Mouse (Mus musculus) heart, postnatal 0 days (tissue): Measurements from ENCODE around the gene N4bp2l1. TPM values are rescaled to one million over a fixed set of nuclear protein-coding genes. Genes with fewer than 3 reads are reported as not detected.

Experiments
- ATAC-seq: fragments of 200-750 bp; cut with Nextera tagmentation; 2 replicates; pipeline ENCODE4 v1.8.0; 2017; ENCODE audit warnings: low read depth, moderate number of reproducible peaks, moderate library complexity; ENCODE audit not compliant: insufficient read depth
- DNase-seq: peaks from one replicate; pipeline ENCODE4 v3.0.0-alpha.2; 2016; ENCODE audit warnings: low spot score
- H3K27ac ChIP-seq: fragments of 300-500 bp; sonication (generic); 2 replicates; pipeline ENCODE4 v1.5.1; 2014; ENCODE audit warnings: low read depth, mild to moderate bottlenecking
- H3K27me3 ChIP-seq: fragments of 300-500 bp; sonication (generic); 2 replicates; pipeline ENCODE4 v1.6.1; 2014; ENCODE audit warnings: low read length, mixed read lengths; ENCODE audit not compliant: control insufficient read depth, insufficient read depth
- H3K36me3 ChIP-seq: fragments of 300-500 bp; sonication (generic); replicated peaks from 2 replicates; pipeline ENCODE4 v1.6.1; 2014; ENCODE audit warnings: low read length, mixed read lengths; ENCODE audit not compliant: control insufficient read depth, insufficient read depth
- H3K4me1 ChIP-seq: fragments of 300-500 bp; sonication (generic); 2 replicates; pipeline ENCODE4 v1.6.1; 2014; ENCODE audit warnings: antibody characterized with exemption; ENCODE audit not compliant: control insufficient read depth, insufficient read depth
- H3K4me2 ChIP-seq: fragments of 300-500 bp; sonication (generic); 2 replicates; pipeline ENCODE4 v1.6.1; 2014; ENCODE audit warnings: low read depth, mild to moderate bottlenecking, low read length, moderate library complexity
- H3K4me3 ChIP-seq: fragments of 300-500 bp; sonication (generic); 2 replicates; pipeline ENCODE4 v1.5.1; 2014; ENCODE audit warnings: low read depth, low read length
- H3K9ac ChIP-seq: fragments of 300-500 bp; sonication (generic); replicated peaks from 2 replicates; pipeline ENCODE4 v1.6.1; 2014; ENCODE audit warnings: low read depth, low read length, mixed read lengths
- H3K9me3 ChIP-seq: fragments of 300-500 bp; sonication (generic); replicated peaks from 2 replicates; pipeline ENCODE4 v1.6.1; 2016; ENCODE audit warnings: low read length; ENCODE audit not compliant: control insufficient read depth
- CTCF ChIP-seq: IDR thresholded peaks from 2 replicates; pipeline ENCODE4 v1.5.1; 2016; ENCODE audit warnings: antibody characterized with exemption, control low read depth, low read depth
- EP300 ChIP-seq: IDR thresholded peaks from 2 replicates; pipeline ENCODE4 v1.6.1; 2016; ENCODE audit warnings: antibody characterized with exemption, low read depth
- WGBS: fragments of 180-500 bp; shearing (Covaris S2); extraction: QIAGEN DNeasy Blood & Tissue Kit; methylation state at CpG from one replicate; pipeline ENCODE4 v1.1.7; 2014; 5-methylcytosine and 5-hydroxymethylcytosine counted together
- polyA plus RNA-seq: library from polyadenylated mRNA; unstranded; fragments of >200 nt; fragmentation: Nextera tagmentation; extraction: Ambion mirVana; gene quantifications from 2 replicates; pipeline ENCODE4 v1.2.1, GENCODE M21; 2015
- total RNA-seq: library from RNA; depleted of rRNA; stranded (reverse); fragments of >200 nt; gene quantifications from 2 replicates; pipeline ENCODE4 v1.2.3, GENCODE M21; 2014; ENCODE audit warnings: low replicate concordance

Gene N4bp2l1
- total and polyA plus RNA-seq, 2 experiments from 2014 or later = 0.15 to 3.3 TPM

GRCm38 (mm10) chr5:150560851-150561250 is 36.1 kb downstream of the N4bp2l1 start:
- no peak overlapping the region for H3K27ac ChIP-seq
- no peak overlapping the region for H3K4me3 ChIP-seq
- H3K9ac ChIP-seq = no peak overlapping the region
- H3K27me3 ChIP-seq = no peaks in the 10 kb centered on the region
- DNase-seq = no peak
- peaks cover 50% of the 10 kb centered on the region for H3K36me3 ChIP-seq
- H3K9me3 ChIP-seq = no peaks in the 10 kb centered on the region
- H3K4me2 ChIP-seq = no peak overlapping the region
- no peaks in the 10 kb centered on the region for H3K4me1 ChIP-seq
- TF ChIP-seq EP300 = no peak
- TF ChIP-seq CTCF = no peak
- WGBS = 94% methylated on average over 5 of the region's 5 CpGs
- no peak for ATAC-seq

GRCm38 (mm10) chr5:150559519-150560103 is 37.4 kb downstream of the N4bp2l1 start:
- no peak overlapping the region for H3K4me3 ChIP-seq
- H3K9me3 ChIP-seq = no peaks in the 10 kb centered on the region
- peak overlapping the region; percentile 83 for H3K27ac ChIP-seq
- H3K4me1 ChIP-seq = no peaks in the 10 kb centered on the region
- no peak overlapping the region for H3K9ac ChIP-seq
- no peaks in the 10 kb centered on the region for H3K27me3 ChIP-seq
- peak; percentile 87 for ATAC-seq
- peaks cover 42% of the 10 kb centered on the region for H3K36me3 ChIP-seq
- TF ChIP-seq EP300 = no peak
- TF ChIP-seq CTCF = no peak
- H3K4me2 ChIP-seq = no peak overlapping the region
- DNase-seq = peak; percentile 78
- WGBS = 40% methylated on average over 6 of the region's 6 CpGs

- DNase-seq (no peak), ATAC-seq (no peak)
- no peaks in the 10 kb centered on the region for H3K9me3 ChIP-seq
- peaks cover 50% of the 10 kb centered on the region for H3K36me3 ChIP-seq
- no peak overlapping the region for H3K9ac ChIP-seq
- WGBS = 71% methylated on average over 3 of the region's 3 CpGs
- H3K4me1 ChIP-seq = no peaks in the 10 kb centered on the region
- H3K27me3 ChIP-seq = no peaks in the 10 kb centered on the region
- H3K27ac ChIP-seq = no peak overlapping the region
- H3K4me3 ChIP-seq = no peak overlapping the region
- H3K4me2 ChIP-seq = no peak overlapping the region
- TF ChIP-seq EP300 = no peak
- TF ChIP-seq CTCF = peak; percentile 10; the same call in 1 of the 2 replicates
These were observed 45.4 kb downstream of the N4bp2l1 start for GRCm38 (mm10) chr5:150551637-150552036.

GRCm38 (mm10) chr5:150543184-150543583 is 53.8 kb downstream of the N4bp2l1 start:
- TF ChIP-seq CTCF (no peak), EP300 (no peak)
- no peaks in the 10 kb centered on the region for H3K9me3 ChIP-seq
- no peaks in the 10 kb centered on the region for H3K4me1 ChIP-seq
- H3K36me3 ChIP-seq = peaks cover 16% of the 10 kb centered on the region
- H3K4me2 ChIP-seq = no peak overlapping the region
- no peaks in the 10 kb centered on the region for H3K27me3 ChIP-seq
- WGBS = 78% methylated on average over 2 of the region's 2 CpGs
- no peak overlapping the region for H3K27ac ChIP-seq
- no peak overlapping the region for H3K9ac ChIP-seq
- DNase-seq (no peak), ATAC-seq (no peak)
- H3K4me3 ChIP-seq = no peak overlapping the region

GRCm38 (mm10) chr5:150541302-150541701 is 55.7 kb downstream of the N4bp2l1 start:
- no peaks in the 10 kb centered on the region for H3K4me1 ChIP-seq
- H3K9me3 ChIP-seq = no peaks in the 10 kb centered on the region
- no peak overlapping the region for H3K4me2 ChIP-seq
- ATAC-seq = no peak
- no peak overlapping the region for H3K27ac ChIP-seq
- no peak for TF ChIP-seq CTCF
- no peak for TF ChIP-seq EP300
- no peak overlapping the region for H3K9ac ChIP-seq
- DNase-seq = no peak
- H3K36me3 ChIP-seq = peaks cover 25% of the 10 kb centered on the region
- 94% methylated on average over 1 of the region's 1 CpGs for WGBS
- H3K27me3 ChIP-seq = no peaks in the 10 kb centered on the region
- no peak overlapping the region for H3K4me3 ChIP-seq

- Histone ChIP-seq H3K27me3 (no peaks in the 10 kb centered on the region), H3K9me3 (no peaks in the 10 kb centered on the region), H3K4me1 (no peaks in the 10 kb centered on the region), H3K27ac (no peak overlapping the region), H3K36me3 (peaks cover 6% of the 10 kb centered on the region; the same call in 1 of the 2 replicates), H3K4me2 (no peak overlapping the region), H3K4me3 (no peak overlapping the region), H3K9ac (no peak overlapping the region)
- 77% methylated on average over 2 of the region's 2 CpGs for WGBS
- DNase-seq = no peak
- no peak for ATAC-seq
- TF ChIP-seq EP300 = no peak
- no peak for TF ChIP-seq CTCF
These were observed 71.7 kb downstream of the N4bp2l1 start for GRCm38 (mm10) chr5:150525239-150525638.
